Mouse (Mus musculus) C2C12 (cell line): ENCODE measurements around the gene Rab40b. TPM values are rescaled to one million over a fixed set of nuclear protein-coding genes. Genes with fewer than 3 reads are reported as not detected.
"Not testable (repeated sequence)": the region's sequence is repeated elsewhere in the genome, so short reads cannot be mapped to it uniquely, and the experiment has no call there.

Experiments used
- H3K27me3 ChIP-seq: one replicate; pipeline ENCODE4 v1.6.1; 2011; ENCODE audit not compliant: control insufficient read depth, insufficient read depth, insufficient read length
- H3K36me3 ChIP-seq: one replicate; pipeline ENCODE4 v1.6.1; 2011; ENCODE audit not compliant: control insufficient read depth, insufficient read depth
- H3K4me3 ChIP-seq: one replicate; pipeline ENCODE4 v1.5.1; 2011; ENCODE audit warnings: mild to moderate bottlenecking, control low read depth; ENCODE audit not compliant: poor library complexity, insufficient read depth, severe bottlenecking
- H3K79me2 ChIP-seq: one replicate; pipeline ENCODE4 v1.6.1; 2011; ENCODE audit not compliant: control insufficient read depth, insufficient read depth
- H3K79me3 ChIP-seq: one replicate; pipeline ENCODE4 v1.6.1; 2011; ENCODE audit warnings: low read depth, control low read depth
- H3ac ChIP-seq: one replicate; pipeline ENCODE3; 2011; ENCODE audit warnings: low read depth; ENCODE audit not compliant: control insufficient read depth, insufficient read length
- CEBPB ChIP-seq: IDR thresholded peaks from one replicate; pipeline ENCODE4 v1.6.1; 2011; ENCODE audit warnings: low read depth, mild to moderate bottlenecking, control low read depth, moderate library complexity
- CTCF ChIP-seq: IDR thresholded peaks from one replicate; pipeline ENCODE4 v1.5.1; 2011; ENCODE audit not compliant: control insufficient read depth, insufficient read depth, insufficient read length
- FOSL1 ChIP-seq: IDR thresholded peaks from one replicate; pipeline ENCODE4 v1.8.0; 2011; ENCODE audit warnings: mild to moderate bottlenecking, low read length; ENCODE audit not compliant: poor library complexity, insufficient read depth, severe bottlenecking
- MAX ChIP-seq: IDR thresholded peaks from one replicate; pipeline ENCODE4 v1.6.1; 2011; ENCODE audit warnings: mild to moderate bottlenecking, control low read depth
- MYOD1 ChIP-seq: IDR thresholded peaks from one replicate; pipeline ENCODE4 v1.6.1; 2011; ENCODE audit warnings: low read depth; ENCODE audit not compliant: control insufficient read depth, insufficient read length
- MYOG ChIP-seq: IDR thresholded peaks from one replicate; pipeline ENCODE4 v1.6.1; 2011; ENCODE audit not compliant: control insufficient read depth, insufficient read length; ENCODE audit errors: extremely low read depth
- USF1 ChIP-seq: IDR thresholded peaks from one replicate; pipeline ENCODE4 v1.6.1; 2011; ENCODE audit warnings: low read depth, mild to moderate bottlenecking, control low read depth, moderate library complexity
- polyA plus RNA-seq: library from polyadenylated mRNA; unstranded; fragments of >200 nt; fragmentation: generic; extraction: Trizol; gene quantifications from one replicate; pipeline ENCODE4 v1.2.1, GENCODE M21; 2012; ENCODE audit warnings: missing spikeins

Gene Rab40b
- polyA plus RNA-seq, 1 experiment = 0.41 TPM

GRCm38 (mm10) chr11:121362212-121362611 lies 25.8 kb downstream of the Rab40b start:
- H3K79me3 ChIP-seq = no peaks in the 10 kb centered on the region
- H3K4me3 ChIP-seq = no peak overlapping the region
- TF ChIP-seq CEBPB (no peak), FOSL1 (no peak), MAX (no peak), MYOD1 (no peak), MYOG (no peak), CTCF (no peak), USF1 (no peak)
- H3K27me3 ChIP-seq = no peaks in the 10 kb centered on the region
- H3ac ChIP-seq = no peak overlapping the region
- no peaks in the 10 kb centered on the region for H3K79me2 ChIP-seq
- no peaks in the 10 kb centered on the region for H3K36me3 ChIP-seq

- peaks cover 51% of the 10 kb centered on the region for H3K79me2 ChIP-seq
- H3K36me3 ChIP-seq = peaks cover 12% of the 10 kb centered on the region
- TF ChIP-seq MAX (peak; percentile 92), CEBPB (no peak)
- H3K4me3 ChIP-seq = peak within 1 kb of the TSS; percentile 97
- H3K27me3 ChIP-seq = no peaks in the 10 kb centered on the region
- peaks cover 46% of the 10 kb centered on the region for H3K79me3 ChIP-seq
- peak within 1 kb of the TSS; percentile 99 for H3ac ChIP-seq
These were observed 33.9 kb downstream of the Rab40b start, which contains the start of gene Wdr45b for GRCm38 (mm10) chr11:121354091-121354707. Gene Wdr45b, minus strand, starts transcription at chr11:121354445.

GRCm38 (mm10) chr11:121353326-121354090 lies 34.5 kb downstream of the Rab40b start:
- H3K27me3 ChIP-seq = no peaks in the 10 kb centered on the region
- H3K36me3 ChIP-seq = peaks cover 12% of the 10 kb centered on the region
- H3ac ChIP-seq = peak overlapping the region; percentile 99
- TF ChIP-seq MYOD1 (no peak), CTCF (peak; percentile 28), FOSL1 (no peak), CEBPB (no peak)
- H3K79me3 ChIP-seq = peaks cover 51% of the 10 kb centered on the region
- H3K4me3 ChIP-seq = peak overlapping the region; percentile 97
- peaks cover 58% of the 10 kb centered on the region for H3K79me2 ChIP-seq

- not testable (repeated sequence) for H3K4me3 ChIP-seq, H3K27me3 ChIP-seq, H3ac ChIP-seq
- H3K79me3 ChIP-seq = peaks cover 67% of the 10 kb centered on the region
- peaks cover 100% of the 10 kb centered on the region for H3K79me2 ChIP-seq
- peaks cover 26% of the 10 kb centered on the region for H3K36me3 ChIP-seq
These were observed 39.3 kb downstream of the Rab40b start for GRCm38 (mm10) chr11:121348727-121349126.

GRCm38 (mm10) chr11:121348166-121348565 lies 39.9 kb downstream of the Rab40b start:
- Histone ChIP-seq H3K4me3 (no peak overlapping the region), H3K79me2 (peaks cover 100% of the 10 kb centered on the region), H3K79me3 (peaks cover 63% of the 10 kb centered on the region), H3K36me3 (peaks cover 26% of the 10 kb centered on the region), H3K27me3 (no peaks in the 10 kb centered on the region), H3ac (no peak overlapping the region)
- no peak for TF ChIP-seq MYOG
- TF ChIP-seq CEBPB = no peak
- no peak for TF ChIP-seq FOSL1
- no peak for TF ChIP-seq USF1
- TF ChIP-seq CTCF = no peak
- no peak for TF ChIP-seq MYOD1
- TF ChIP-seq MAX = no peak

- Histone ChIP-seq H3K79me2 (peaks cover 100% of the 10 kb centered on the region), H3K27me3 (no peaks in the 10 kb centered on the region), H3ac (no peak overlapping the region), H3K79me3 (peaks cover 58% of the 10 kb centered on the region), H3K4me3 (no peak overlapping the region), H3K36me3 (peaks cover 26% of the 10 kb centered on the region)
- TF ChIP-seq MYOD1 (no peak), MAX (no peak), FOSL1 (no peak), CEBPB (no peak), CTCF (no peak)
These were observed 41.0 kb downstream of the Rab40b start for GRCm38 (mm10) chr11:121347036-121347435.

- H3K4me3 ChIP-seq, H3K27me3 ChIP-seq, H3ac ChIP-seq: not testable (repeated sequence)
- H3K36me3 ChIP-seq = peaks cover 32% of the 10 kb centered on the region
- peaks cover 25% of the 10 kb centered on the region for H3K79me3 ChIP-seq
- peaks cover 84% of the 10 kb centered on the region for H3K79me2 ChIP-seq
These were observed 45.6 kb downstream of the Rab40b start for GRCm38 (mm10) chr11:121342423-121342822.
